Mouse (Mus musculus): ENCODE data around the gene Cplx3. TPM values are rescaled to one million over a fixed set of nuclear protein-coding genes. Genes with fewer than 3 reads are reported as not detected.

The Cplx3 gene
- polyA plus RNA-seq, 1 experiment from 2014 or later = not detected

DNA sequence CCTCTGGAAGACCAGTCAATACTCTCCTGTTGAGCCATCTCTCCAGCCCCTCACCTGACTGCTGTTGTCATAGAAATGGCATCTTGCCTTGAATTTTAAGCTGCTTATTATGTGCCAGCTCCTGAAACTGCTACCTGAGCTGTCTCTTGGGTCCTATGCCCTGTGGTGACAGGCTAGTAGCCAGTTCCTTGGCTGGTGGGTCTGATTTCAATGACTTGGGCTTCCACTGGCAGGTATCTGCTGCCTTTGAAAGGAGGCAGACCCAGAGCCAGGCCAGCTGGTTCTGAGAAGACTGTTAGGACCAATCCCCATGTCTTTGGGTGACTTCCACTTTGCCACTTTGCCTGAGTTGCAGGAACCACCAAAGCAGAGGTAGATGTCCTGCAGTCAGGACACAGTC is 31.7 kb downstream of the Cplx3 start:
- no peak overlapping the region for H3K9ac ChIP-seq
- H3K27me3 ChIP-seq = no peaks in the 10 kb centered on the region
- peaks cover 23% of the 10 kb centered on the region; the same call in 1 of the 2 replicates for H3K36me3 ChIP-seq
- no peaks in the 10 kb centered on the region for H3K9me3 ChIP-seq (replicated peaks)
- H3K27ac ChIP-seq = no peak overlapping the region
- H3K4me2 ChIP-seq = no peak overlapping the region
- ATAC-seq (replicated peaks; ENCODE audit: insufficient number of reproducible peaks, insufficient read depth, low FRiP score, low read depth) = no peak
- no peak overlapping the region for H3K4me3 ChIP-seq
- H3K4me1 ChIP-seq (replicated peaks) = no peaks in the 10 kb centered on the region

DNA sequence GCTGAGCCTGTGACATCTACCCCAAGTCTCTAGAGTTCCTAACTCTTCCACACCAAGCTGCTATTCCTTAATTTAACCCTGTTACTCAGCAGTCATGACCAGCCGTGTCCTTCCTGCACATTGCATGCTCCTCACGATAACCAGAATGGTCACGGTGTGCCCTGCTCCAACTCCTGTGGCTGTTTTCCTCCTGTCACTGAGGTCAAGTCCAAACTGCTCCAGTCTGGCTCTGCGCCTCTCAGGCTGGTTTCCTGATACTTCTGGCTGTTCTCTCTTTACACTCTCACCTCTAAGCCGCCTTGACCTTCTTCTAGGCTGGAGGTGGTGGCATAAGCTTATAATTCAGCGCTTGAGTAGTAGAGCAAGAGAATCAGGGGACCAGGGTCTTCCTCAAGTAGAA is 37.6 kb downstream of the Cplx3 start:
- peaks cover 21% of the 10 kb centered on the region; the same call in 1 of the 2 replicates for H3K36me3 ChIP-seq
- H3K27me3 ChIP-seq = no peaks in the 10 kb centered on the region
- no peak overlapping the region for H3K27ac ChIP-seq
- H3K4me3 ChIP-seq = no peak overlapping the region
- no peak for ATAC-seq (replicated peaks; ENCODE audit: insufficient number of reproducible peaks, insufficient read depth, low FRiP score, low read depth)
- no peaks in the 10 kb centered on the region for H3K9me3 ChIP-seq (replicated peaks)
- H3K4me2 ChIP-seq = no peak overlapping the region
- 78% methylated on average over 6 of the region's 6 CpGs for WGBS
- no peak overlapping the region for H3K9ac ChIP-seq
- H3K4me1 ChIP-seq (replicated peaks) = peaks cover 21% of the 10 kb centered on the region

DNA sequence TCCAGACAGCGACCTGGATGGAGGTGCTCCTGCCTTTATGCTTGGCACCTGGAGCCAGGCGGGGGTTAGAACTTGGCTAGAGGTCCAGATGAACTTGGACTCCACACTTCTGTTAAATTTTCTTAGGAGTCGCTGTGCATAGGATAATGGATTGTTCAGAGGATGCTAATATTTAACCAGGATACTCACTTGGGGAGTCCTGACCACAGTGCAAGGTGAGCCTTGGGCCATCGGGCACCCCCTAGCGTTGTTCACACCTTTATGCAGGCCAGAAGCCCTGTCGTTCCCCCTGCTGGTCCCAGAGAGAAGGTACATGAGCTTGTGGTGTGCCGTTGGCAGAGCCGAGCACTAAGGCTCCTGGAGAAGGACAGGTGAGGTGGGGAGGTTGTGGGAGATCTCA is 39.2 kb downstream of the Cplx3 start:
- H3K9me3 ChIP-seq (replicated peaks) = no peaks in the 10 kb centered on the region
- H3K27ac ChIP-seq = no peak overlapping the region
- H3K27me3 ChIP-seq = no peaks in the 10 kb centered on the region
- no peak for ATAC-seq (replicated peaks; ENCODE audit: insufficient number of reproducible peaks, insufficient read depth, low FRiP score, low read depth)
- H3K9ac ChIP-seq = no peak overlapping the region
- peaks cover 21% of the 10 kb centered on the region; the same call in 1 of the 2 replicates for H3K36me3 ChIP-seq
- H3K4me2 ChIP-seq = no peak overlapping the region
- H3K4me3 ChIP-seq = no peak overlapping the region
- H3K4me1 ChIP-seq (replicated peaks) = peaks cover 35% of the 10 kb centered on the region
- 49% methylated on average over 8 of the region's 8 CpGs for WGBS

DNA sequence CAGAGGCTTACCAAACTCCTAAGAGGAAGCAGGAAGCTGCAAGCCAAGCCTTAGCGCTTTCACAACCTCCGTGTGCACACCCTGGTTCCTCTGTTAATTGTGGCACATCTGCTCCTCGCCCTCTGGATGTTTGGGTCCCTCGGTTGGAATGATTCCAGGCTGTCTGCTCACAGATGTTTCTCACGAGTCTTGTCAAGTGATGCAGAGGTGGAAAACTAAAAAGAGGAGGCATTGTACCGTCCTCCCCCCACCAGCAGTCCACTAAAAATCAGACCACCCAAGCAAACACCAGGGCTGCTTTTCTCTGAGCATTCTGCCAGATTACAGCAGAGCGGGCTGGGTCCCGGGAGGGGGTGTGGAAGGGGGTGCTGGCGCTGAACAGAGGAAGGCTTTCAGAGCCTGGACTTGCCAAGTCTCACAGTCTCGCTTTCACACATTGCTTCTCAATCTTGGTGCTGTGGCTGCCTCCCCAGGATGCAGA is 40.3 kb downstream of the Cplx3 start:
- H3K9ac ChIP-seq = no peak overlapping the region
- H3K4me3 ChIP-seq = no peak overlapping the region
- H3K9me3 ChIP-seq (replicated peaks) = no peaks in the 10 kb centered on the region
- H3K36me3 ChIP-seq = peaks cover 12% of the 10 kb centered on the region; the same call in 1 of the 2 replicates
- H3K4me2 ChIP-seq = no peak overlapping the region
- H3K4me1 ChIP-seq (replicated peaks) = peaks cover 43% of the 10 kb centered on the region
- no peak for ATAC-seq (replicated peaks; ENCODE audit: insufficient number of reproducible peaks, insufficient read depth, low FRiP score, low read depth)
- no peaks in the 10 kb centered on the region for H3K27me3 ChIP-seq
- WGBS = 28% methylated on average over 10 of the region's 10 CpGs
- H3K27ac ChIP-seq = peak overlapping the region; percentile 21; the same call in 1 of the 2 replicates

DNA sequence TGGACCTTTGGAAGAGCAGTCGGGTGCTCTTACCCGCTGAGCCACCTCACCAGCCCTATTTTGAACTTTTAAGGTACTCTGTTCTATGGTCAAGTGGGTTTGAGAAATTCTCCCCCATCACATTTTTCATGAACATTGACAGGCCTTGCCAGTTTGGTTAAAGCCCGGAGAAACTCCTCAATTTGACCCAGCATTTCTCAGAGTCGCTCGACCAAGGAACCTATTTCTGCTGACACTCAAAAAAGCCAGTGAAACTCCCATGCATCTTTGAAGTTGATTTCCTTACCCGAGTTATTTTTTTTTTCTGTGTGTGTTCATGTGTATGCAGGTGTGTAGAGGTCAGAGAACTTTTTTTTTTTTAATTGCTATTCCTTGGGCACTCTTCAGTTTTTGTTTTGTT is 41.5 kb downstream of the Cplx3 start:
- H3K9ac ChIP-seq = no peak overlapping the region
- H3K9me3 ChIP-seq (replicated peaks) = no peaks in the 10 kb centered on the region
- no peak overlapping the region for H3K4me2 ChIP-seq
- no peak overlapping the region for H3K4me3 ChIP-seq
- 89% methylated on average over 6 of the region's 6 CpGs for whole genome bisulfite sequencing
- no peaks in the 10 kb centered on the region for H3K27me3 ChIP-seq
- no peak overlapping the region for H3K27ac ChIP-seq
- peaks cover 12% of the 10 kb centered on the region; the same call in 1 of the 2 replicates for H3K36me3 ChIP-seq
- H3K4me1 ChIP-seq (replicated peaks) = peaks cover 47% of the 10 kb centered on the region
- ATAC-seq (replicated peaks; ENCODE audit: insufficient number of reproducible peaks, insufficient read depth, low FRiP score, low read depth) = no peak

DNA sequence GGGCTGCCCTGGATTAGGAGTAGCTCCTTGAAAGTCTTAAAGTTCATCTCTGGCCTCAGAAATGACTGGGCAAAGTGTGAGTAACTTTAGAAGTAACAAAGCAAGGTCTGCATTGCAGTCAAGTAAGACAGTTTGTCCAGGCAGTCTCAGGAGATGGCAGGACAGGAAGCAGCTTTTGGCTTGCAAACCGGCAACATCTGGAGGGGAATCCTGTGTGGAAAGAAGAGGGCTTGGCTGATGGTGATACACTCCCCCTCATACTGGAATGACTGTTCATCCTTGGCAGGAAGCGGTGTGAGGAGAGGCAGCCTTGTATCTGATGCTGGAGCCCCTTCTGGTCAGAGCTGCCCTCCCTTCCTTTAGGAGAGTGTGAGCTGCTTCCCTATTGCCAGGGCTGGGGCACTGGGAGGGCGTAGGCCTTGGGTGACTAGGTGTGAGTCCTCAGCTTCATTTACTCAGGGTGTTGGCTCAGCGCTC is 43.1 kb downstream of the Cplx3 start:
- peaks cover under 1% of the 10 kb centered on the region; the same call in 1 of the 2 replicates for H3K36me3 ChIP-seq
- H3K9ac ChIP-seq = no peak overlapping the region; the same call in 1 of the 2 replicates
- no peak overlapping the region for H3K4me3 ChIP-seq
- H3K4me2 ChIP-seq = peak overlapping the region; percentile 82; the same call in 1 of the 2 replicates
- H3K4me1 ChIP-seq (replicated peaks) = peaks cover 47% of the 10 kb centered on the region
- H3K9me3 ChIP-seq (replicated peaks) = no peaks in the 10 kb centered on the region
- 51% methylated on average over 4 of the region's 4 CpGs for WGBS
- H3K27ac ChIP-seq = peak overlapping the region; percentile 61
- no peaks in the 10 kb centered on the region for H3K27me3 ChIP-seq
- no peak for ATAC-seq (replicated peaks; ENCODE audit: insufficient number of reproducible peaks, insufficient read depth, low FRiP score, low read depth)

DNA sequence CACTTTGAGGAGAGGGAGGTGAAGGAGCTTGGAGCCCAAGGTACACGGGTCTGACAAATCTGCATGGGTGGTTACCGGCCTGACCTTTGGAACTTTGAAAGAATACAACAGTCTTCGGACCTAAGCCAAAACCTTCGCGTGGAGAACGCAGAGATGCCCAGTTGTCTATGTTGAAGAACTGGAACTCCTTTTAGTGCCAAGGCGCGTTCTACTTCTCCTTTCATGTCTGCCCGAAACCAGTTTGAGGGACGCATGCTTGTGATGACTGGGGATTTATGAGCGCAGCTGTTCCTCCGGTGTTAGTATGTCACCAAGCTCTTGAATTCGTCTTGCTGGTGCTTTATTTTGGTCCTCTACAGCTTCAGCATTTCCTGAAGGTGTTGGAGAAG is 44.4 kb downstream of the Cplx3 start:
- Histone ChIP-seq H3K9ac (0 out of 2 replicates have a peak overlapping the region, but pooled peaks have one; percentile 78), H3K27ac (0 out of 2 replicates have a peak overlapping the region, but pooled peaks have one; percentile 80), H3K27me3 (no peaks in the 10 kb centered on the region), H3K36me3 (no peaks in the 10 kb centered on the region), H3K4me1 (replicated peaks) (peaks cover 42% of the 10 kb centered on the region), H3K4me3 (peak overlapping the region; percentile 71), H3K4me2 (peak overlapping the region; percentile 82), H3K9me3 (replicated peaks) (no peaks in the 10 kb centered on the region)
- WGBS = 70% methylated on average over 13 of the region's 13 CpGs
- no peak for ATAC-seq (replicated peaks; ENCODE audit: insufficient number of reproducible peaks, insufficient read depth, low FRiP score, low read depth)

DNA sequence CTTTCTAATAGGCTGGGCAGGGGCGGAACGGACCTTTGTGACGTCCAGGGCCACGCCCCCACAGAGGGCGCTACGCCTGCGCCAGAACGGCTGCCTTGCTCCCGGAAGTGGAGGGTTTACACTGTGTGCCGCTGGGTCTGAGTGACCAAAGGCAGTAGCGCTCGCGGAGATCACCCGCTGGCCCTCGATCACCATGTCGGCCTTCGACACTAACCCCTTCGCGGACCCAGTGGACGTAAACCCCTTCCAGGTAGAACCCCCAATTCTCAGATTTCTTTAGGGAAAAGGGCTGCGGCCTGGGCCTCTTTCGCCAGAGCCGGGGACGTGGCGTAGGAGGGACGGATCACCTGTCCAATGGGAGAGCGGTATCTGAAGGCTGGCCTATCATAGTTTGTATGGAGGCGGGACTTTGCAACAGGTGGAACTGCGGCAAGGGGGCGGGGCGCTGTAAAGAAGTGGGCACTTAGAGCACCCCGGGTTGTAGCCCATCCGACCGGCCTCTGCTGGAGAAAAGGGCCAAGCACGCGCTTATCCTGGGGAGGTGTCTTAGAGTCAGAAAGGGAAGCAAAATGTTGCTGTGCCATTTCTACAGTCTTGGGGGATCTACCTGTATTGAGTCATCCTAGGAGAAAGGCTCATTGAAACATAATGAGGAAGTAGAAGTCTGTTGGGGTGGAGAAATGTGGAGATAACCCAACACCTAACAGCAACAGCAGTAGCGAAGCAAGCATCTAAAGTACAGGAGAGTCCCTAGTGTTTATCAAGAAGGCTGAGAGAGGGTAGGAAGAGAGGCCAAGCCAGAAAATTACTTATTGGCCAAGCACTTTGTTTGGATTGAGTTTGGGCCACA is 45.0 kb downstream of the Cplx3 start, which contains the start of gene Scamp2:
TSS of gene Scamp2 (plus strand) at position 83 of the 850 bp plus-strand sequence.
- peak; percentile 98 for ATAC-seq (replicated peaks; ENCODE audit: insufficient number of reproducible peaks, insufficient read depth, low FRiP score, low read depth)
- H3K4me3 ChIP-seq = peak within 1 kb of the TSS; percentile 71
- WGBS = under 1% methylated on average over 37 of the region's 37 CpGs
- no peaks in the 10 kb centered on the region for H3K27me3 ChIP-seq
- peaks cover 38% of the 10 kb centered on the region for H3K4me1 ChIP-seq (replicated peaks)
- peak within 1 kb of the TSS; percentile 78 for H3K9ac ChIP-seq
- peak within 1 kb of the TSS; percentile 82 for H3K4me2 ChIP-seq
- H3K27ac ChIP-seq = peak within 1 kb of the TSS; percentile 80
- H3K9me3 ChIP-seq (replicated peaks) = no peaks in the 10 kb centered on the region
- no peaks in the 10 kb centered on the region for H3K36me3 ChIP-seq

DNA sequence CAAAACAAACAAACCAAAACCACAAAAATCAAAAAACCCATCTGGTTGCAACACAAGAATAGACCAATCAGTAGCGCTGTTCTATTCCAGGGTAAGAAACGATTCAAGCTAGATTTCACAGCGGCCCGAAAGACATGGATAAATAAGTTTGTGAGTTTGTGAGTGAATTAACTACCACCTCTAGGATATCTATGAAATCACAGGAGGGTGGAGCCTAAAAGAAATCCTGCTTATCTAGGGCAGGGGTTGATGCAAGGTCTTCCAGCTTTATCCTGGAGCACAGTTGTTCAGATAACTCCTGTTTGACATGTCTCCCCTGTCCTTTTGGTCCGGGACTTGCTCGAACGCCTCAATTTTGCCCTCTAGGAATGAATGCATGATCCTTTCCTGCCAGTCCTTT is 45.8 kb downstream of the Cplx3 start:
- 26% methylated on average over 7 of the region's 7 CpGs for WGBS
- Histone ChIP-seq H3K9me3 (replicated peaks) (no peaks in the 10 kb centered on the region), H3K27ac (peak overlapping the region; percentile 80)

DNA sequence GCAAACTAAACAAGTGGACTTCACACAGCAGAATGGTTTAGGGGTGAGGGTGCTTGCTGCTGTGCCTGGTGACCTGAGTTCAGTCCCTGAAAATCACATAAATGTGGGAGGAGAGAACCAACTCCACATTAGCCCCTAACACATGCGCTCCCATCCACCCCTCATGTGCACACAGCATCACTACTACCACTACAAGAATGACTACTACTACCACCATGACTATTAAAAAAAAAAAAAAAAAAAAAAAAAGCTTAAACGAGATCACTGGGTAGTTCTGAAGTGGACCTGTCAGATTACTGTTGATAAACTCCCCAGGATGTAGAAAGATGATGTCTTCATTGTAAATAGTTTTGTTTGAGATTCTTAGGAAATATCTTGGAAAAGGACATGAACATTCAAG is 46.5 kb downstream of the Cplx3 start:
- no peak overlapping the region for H3K9ac ChIP-seq
- no peak overlapping the region for H3K4me2 ChIP-seq
- H3K27ac ChIP-seq = no peak overlapping the region
- H3K27me3 ChIP-seq = no peaks in the 10 kb centered on the region
- no peaks in the 10 kb centered on the region for H3K9me3 ChIP-seq (replicated peaks)
- H3K36me3 ChIP-seq = no peaks in the 10 kb centered on the region
- ATAC-seq (replicated peaks; ENCODE audit: insufficient number of reproducible peaks, insufficient read depth, low FRiP score, low read depth) = no peak
- H3K4me3 ChIP-seq = no peak overlapping the region
- 55% methylated on average over 2 of the region's 2 CpGs for WGBS
- H3K4me1 ChIP-seq (replicated peaks) = peaks cover 26% of the 10 kb centered on the region

More for the DNA sequence above, 45.8 kb downstream of the Cplx3 start:
- Histone ChIP-seq H3K27me3 (no peaks in the 10 kb centered on the region), H3K4me1 (replicated peaks) (peaks cover 30% of the 10 kb centered on the region), H3K4me2 (peak overlapping the region; percentile 82), H3K9ac (peak overlapping the region; percentile 78), H3K4me3 (peak overlapping the region; percentile 71), H3K36me3 (no peaks in the 10 kb centered on the region)
- no peak for ATAC-seq (replicated peaks; ENCODE audit: insufficient number of reproducible peaks, insufficient read depth, low FRiP score, low read depth)

DNA sequence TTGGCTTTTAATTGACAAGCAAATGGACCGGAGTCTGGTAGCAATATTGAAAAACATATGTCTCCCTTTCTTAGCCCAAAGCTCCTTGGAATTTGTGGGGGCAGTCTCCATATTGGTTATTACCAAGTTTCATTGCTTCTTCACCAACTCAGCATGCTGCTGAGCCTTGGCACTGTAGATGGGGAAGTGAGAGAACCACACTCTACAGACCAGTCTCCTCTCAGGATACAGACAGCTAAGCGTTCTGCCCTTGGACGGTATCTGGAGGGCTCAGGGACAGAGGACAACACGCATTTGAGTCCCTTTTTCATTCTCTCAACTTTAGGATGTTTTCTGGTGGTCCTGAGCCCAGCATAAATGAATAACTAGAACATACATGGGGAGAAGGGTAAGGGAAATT is 47.5 kb downstream of the Cplx3 start:
- Histone ChIP-seq H3K4me2 (no peak overlapping the region), H3K36me3 (no peaks in the 10 kb centered on the region), H3K27me3 (no peaks in the 10 kb centered on the region), H3K27ac (no peak overlapping the region), H3K4me3 (no peak overlapping the region), H3K4me1 (replicated peaks) (peaks cover 26% of the 10 kb centered on the region), H3K9me3 (replicated peaks) (no peaks in the 10 kb centered on the region), H3K9ac (no peak overlapping the region)
- 75% methylated on average over 4 of the region's 4 CpGs for WGBS
- no peak for ATAC-seq (replicated peaks; ENCODE audit: insufficient number of reproducible peaks, insufficient read depth, low FRiP score, low read depth)
